Mouse (Mus musculus) liver, adult 2 months (tissue): ENCODE results near the gene Tbx6.

Source experiments
- CTCF ChIP-seq: fragments of 200-500 bp; IDR thresholded peaks from 2 replicates; pipeline ENCODE4 v1.5.1; 2011; ENCODE audit warnings: low read depth, low read length, control low read depth
- POLR2A ChIP-seq: fragments of 200-500 bp; IDR thresholded peaks from 2 replicates; pipeline ENCODE4 v1.6.1; 2011; ENCODE audit warnings: low read length, control low read depth; ENCODE audit not compliant: insufficient read depth; ENCODE audit errors: extremely low read depth

- TF ChIP-seq CTCF (no peak), POLR2A (no peak)
Observed at GRCm38 (mm10) chr7:126801057-126801422, 19.8 kb downstream of the Tbx6 start.
